Mouse (Mus musculus) liver, postnatal 0 days (tissue): ENCODE data around the gene Egfem1.

Experiments
- CTCF ChIP-seq: sonication (generic); IDR thresholded peaks from 2 replicates; pipeline ENCODE4 v1.5.1; 2016; ENCODE audit warnings: antibody characterized with exemption, low read depth
- EP300 ChIP-seq: IDR thresholded peaks from 2 replicates; pipeline ENCODE4 v1.6.1; 2016; ENCODE audit warnings: antibody characterized with exemption, low read depth, mild to moderate bottlenecking

DNA sequence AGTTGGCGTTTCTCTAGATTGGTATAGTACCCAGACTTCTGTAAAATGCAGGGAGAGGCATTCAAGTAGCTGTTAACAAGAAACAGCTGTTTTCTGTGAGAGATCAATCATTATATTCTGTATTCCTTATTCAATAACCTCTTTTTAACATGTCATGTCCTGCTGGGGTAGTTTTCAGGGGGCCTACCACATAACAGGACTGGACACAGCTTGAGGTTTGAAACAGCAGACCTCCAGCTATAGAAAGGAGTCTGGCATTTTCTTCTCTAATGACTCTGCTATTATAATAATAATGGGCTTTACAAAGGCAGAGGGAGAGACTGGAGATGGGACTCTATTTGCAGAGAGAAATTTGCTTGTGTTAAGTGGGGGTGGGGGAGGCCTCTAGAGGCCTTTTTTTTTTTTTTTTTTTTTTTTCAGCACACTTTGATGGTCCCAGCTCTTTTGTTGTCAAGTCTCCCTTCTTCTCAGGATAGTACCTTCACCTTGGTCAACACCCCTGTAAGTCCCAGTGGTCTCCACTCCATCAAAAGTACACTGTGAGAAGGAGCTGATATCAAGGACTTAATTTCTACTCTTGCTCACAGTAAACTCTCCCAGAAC is 459.8 kb downstream of the Egfem1 start:
- TF ChIP-seq CTCF (no peak), EP300 (no peak)
